Mouse (Mus musculus): ENCODE measurements around the gene Cxcl12. TPM values are rescaled to one million over a fixed set of nuclear protein-coding genes. Genes with fewer than 3 reads are reported as not detected.

The Cxcl12 gene
- 49.0 and 56.7 TPM in 2 replicates for polyA plus RNA-seq (2015; fragmentation: Nextera tagmentation; extraction: Ambion mirVana)

GRCm38 (mm10) chr6:117168321-117169011 lies at the start of gene Cxcl12:
Gene Cxcl12 (plus strand): TSS chr6:117168535.

